Mouse (Mus musculus): Measurements from ENCODE around the gene Il23a. TPM values are rescaled to one million over a fixed set of nuclear protein-coding genes. Genes with fewer than 3 reads are reported as not detected.
A peak's percentile ranks its signal among the peaks of the same experiment; 100 is the strongest.
"Not testable (repeated sequence)": the region's sequence is repeated elsewhere in the genome, so short reads cannot be mapped to it uniquely, and the experiment has no call there.

The Il23a gene
- total RNA-seq (2021) = not detected

- DNase-seq = no peak
- intact Hi-C loops (cut with DNase I) = no loop called here
Observed at GRCm38 (mm10) chr10:128298702-128299171, at the start of gene Il23a. TSS of gene Il23a (minus strand) at chr10:128298752.

- no peak for DNase-seq
- intact Hi-C loops (cut with DNase I) = no loop called here
Observed at GRCm38 (mm10) chr10:128347541-128347940, 49.0 kb upstream of the Il23a start.

- DNase-seq = peak; percentile 57
- intact Hi-C loops (cut with DNase I) = no loop called here
Observed at GRCm38 (mm10) chr10:128344568-128345275, 46.2 kb upstream of the Il23a start.

- intact Hi-C loops (cut with DNase I) = no loop called here
- DNase-seq = no peak
Observed at GRCm38 (mm10) chr10:128343436-128343835, 44.9 kb upstream of the Il23a start.

GRCm38 (mm10) chr10:128340257-128340656 is 41.7 kb upstream of the Il23a start:
- DNase-seq = no peak
- intact Hi-C loops (cut with DNase I) = no loop called here

GRCm38 (mm10) chr10:128338948-128339347 is 40.4 kb upstream of the Il23a start:
- no peak for DNase-seq
- intact Hi-C loops (cut with DNase I) = no loop called here

- DNase-seq = no peak
- intact Hi-C loops (cut with DNase I) = no loop called here
Observed at GRCm38 (mm10) chr10:128338415-128338814, 39.9 kb upstream of the Il23a start.

GRCm38 (mm10) chr10:128337306-128338181 is 39.0 kb upstream of the Il23a start, which contains the start of gene Cs:
TSS of gene Cs (plus strand) at chr10:128337734.
- peak; percentile 99 for DNase-seq
- intact Hi-C loops (cut with DNase I) = no loop called here

GRCm38 (mm10) chr10:128336597-128336996 is 38.0 kb upstream of the Il23a start:
- DNase-seq = no peak
- intact Hi-C loops (cut with DNase I) = no loop called here

GRCm38 (mm10) chr10:128336195-128336594 is 37.6 kb upstream of the Il23a start:
- DNase-seq = no peak
- intact Hi-C loops (cut with DNase I) = no loop called here

GRCm38 (mm10) chr10:128335582-128335981 is 37.0 kb upstream of the Il23a start:
- peak; percentile 75 for DNase-seq
- intact Hi-C loops (cut with DNase I) = no loop called here

GRCm38 (mm10) chr10:128332358-128333249 is 34.1 kb upstream of the Il23a start:
- DNase-seq; intact Hi-C loops (cut with DNase I): not testable (repeated sequence)

GRCm38 (mm10) chr10:128327610-128328009 is 29.1 kb upstream of the Il23a start:
- DNase-seq = no peak
- intact Hi-C loops (cut with DNase I) = no loop called here

GRCm38 (mm10) chr10:128326825-128327224 is 28.3 kb upstream of the Il23a start:
- DNase-seq = no peak
- intact Hi-C loops (cut with DNase I) = no loop called here

- intact Hi-C loops (cut with DNase I) = no loop called here
- DNase-seq = no peak
Observed at GRCm38 (mm10) chr10:128323516-128323915, 25.0 kb upstream of the Il23a start.

- intact Hi-C loops (cut with DNase I) = no loop called here
- DNase-seq = peak; percentile 94
Observed at GRCm38 (mm10) chr10:128322141-128323108, 23.9 kb upstream of the Il23a start, which contains the start of gene Cnpy2. TSS of gene Cnpy2 (plus strand) at chr10:128322459.

GRCm38 (mm10) chr10:128321641-128322040 is 23.1 kb upstream of the Il23a start:
- DNase-seq = no peak
- intact Hi-C loops (cut with DNase I) = no loop called here

GRCm38 (mm10) chr10:128315578-128315977 is 17.0 kb upstream of the Il23a start:
- no peak for DNase-seq
- intact Hi-C loops (cut with DNase I) = no loop called here

GRCm38 (mm10) chr10:128310902-128311301 is 12.3 kb upstream of the Il23a start:
- no peak for DNase-seq
- intact Hi-C loops (cut with DNase I) = no loop called here
